Mouse (Mus musculus): ENCODE measurements around the gene Gimap3. TPM values are rescaled to one million over a fixed set of nuclear protein-coding genes. Genes with fewer than 3 reads are reported as not detected.

The Gimap3 gene
- polyA plus RNA-seq (2016; fragmentation: Nextera tagmentation; extraction: Ambion mirVana): not detected in 2 replicates

- no peaks in the 10 kb centered on the region for H3K27me3 ChIP-seq (replicated peaks)
- no peaks in the 10 kb centered on the region for H3K36me3 ChIP-seq
- no peak within 1 kb of the TSS for H3K27ac ChIP-seq
- no peaks in the 10 kb centered on the region for H3K9me3 ChIP-seq
- WGBS: 89% methylated on average over 3 of the region's 3 CpGs
- H3K9ac ChIP-seq: no peak within 1 kb of the TSS
- ATAC-seq (ENCODE audit: low FRiP score, low read depth): no peak
- no peak within 1 kb of the TSS for H3K4me2 ChIP-seq (replicated peaks)
- no peak within 1 kb of the TSS for H3K4me3 ChIP-seq
- no peaks in the 10 kb centered on the region for H3K4me1 ChIP-seq
Observed at GRCm38 (mm10) chr6:48770696-48771095, at the start of gene Gimap3. Gene Gimap3 (minus strand): TSS chr6:48770851.

GRCm38 (mm10) chr6:48817815-48818214 lies 47.2 kb upstream of the Gimap3 start:
- no peak overlapping the region for H3K9ac ChIP-seq
- H3K27me3 ChIP-seq (replicated peaks): no peaks in the 10 kb centered on the region
- H3K4me2 ChIP-seq (replicated peaks): no peak overlapping the region
- no peaks in the 10 kb centered on the region for H3K4me1 ChIP-seq
- no peaks in the 10 kb centered on the region for H3K36me3 ChIP-seq
- no peak for ATAC-seq (ENCODE audit: low FRiP score, low read depth)
- H3K27ac ChIP-seq: no peak overlapping the region
- H3K4me3 ChIP-seq: no peak overlapping the region
- peaks cover 5% of the 10 kb centered on the region; the same call in 1 of the 2 replicates for H3K9me3 ChIP-seq
- WGBS: 11% methylated on average over 6 of the region's 6 CpGs

GRCm38 (mm10) chr6:48815013-48815412 lies 44.4 kb upstream of the Gimap3 start:
- Histone ChIP-seq H3K4me2 (replicated peaks) (no peak overlapping the region), H3K4me3 (no peak overlapping the region), H3K36me3 (no peaks in the 10 kb centered on the region), H3K27ac (no peak overlapping the region), H3K9ac (no peak overlapping the region), H3K4me1 (no peaks in the 10 kb centered on the region), H3K9me3 (peaks cover 5% of the 10 kb centered on the region; the same call in 1 of the 2 replicates), H3K27me3 (replicated peaks) (no peaks in the 10 kb centered on the region)
- ATAC-seq (ENCODE audit: low FRiP score, low read depth): no peak

GRCm38 (mm10) chr6:48809494-48810219 lies 39.0 kb upstream of the Gimap3 start:
- H3K27me3 ChIP-seq (replicated peaks): no peaks in the 10 kb centered on the region
- 84% methylated on average over 3 of the region's 3 CpGs for WGBS
- peaks cover 5% of the 10 kb centered on the region; the same call in 1 of the 2 replicates for H3K9me3 ChIP-seq
- no peak overlapping the region for H3K4me3 ChIP-seq
- no peaks in the 10 kb centered on the region for H3K4me1 ChIP-seq
- no peak overlapping the region for H3K9ac ChIP-seq
- ATAC-seq (ENCODE audit: low FRiP score, low read depth): no peak
- no peak overlapping the region for H3K27ac ChIP-seq
- no peaks in the 10 kb centered on the region for H3K36me3 ChIP-seq
- H3K4me2 ChIP-seq (replicated peaks): no peak overlapping the region

GRCm38 (mm10) chr6:48806746-48807145 lies 36.1 kb upstream of the Gimap3 start:
- H3K27me3 ChIP-seq (replicated peaks): no peaks in the 10 kb centered on the region
- ATAC-seq (ENCODE audit: low FRiP score, low read depth): no peak
- H3K4me2 ChIP-seq (replicated peaks): no peak overlapping the region
- no peaks in the 10 kb centered on the region for H3K36me3 ChIP-seq
- 89% methylated on average over 3 of the region's 3 CpGs for WGBS
- H3K27ac ChIP-seq: no peak overlapping the region
- H3K9ac ChIP-seq: no peak overlapping the region
- no peaks in the 10 kb centered on the region for H3K4me1 ChIP-seq
- 0 out of 2 replicates have a peak, but pooled peaks cover 4% of the 10 kb centered on the region for H3K9me3 ChIP-seq
- H3K4me3 ChIP-seq: no peak overlapping the region

GRCm38 (mm10) chr6:48804346-48804745 lies 33.7 kb upstream of the Gimap3 start:
- Histone ChIP-seq H3K9ac (no peak overlapping the region), H3K27me3 (replicated peaks) (no peaks in the 10 kb centered on the region), H3K9me3 (0 out of 2 replicates have a peak, but pooled peaks cover 4% of the 10 kb centered on the region), H3K4me2 (replicated peaks) (no peak overlapping the region), H3K27ac (no peak overlapping the region), H3K4me1 (no peaks in the 10 kb centered on the region), H3K36me3 (no peaks in the 10 kb centered on the region), H3K4me3 (no peak overlapping the region)
- no peak for ATAC-seq (ENCODE audit: low FRiP score, low read depth)
- 91% methylated on average over 5 of the region's 5 CpGs for WGBS

GRCm38 (mm10) chr6:48803406-48804051 lies 32.9 kb upstream of the Gimap3 start:
- Histone ChIP-seq H3K4me1 (no peaks in the 10 kb centered on the region), H3K27me3 (replicated peaks) (no peaks in the 10 kb centered on the region), H3K4me3 (no peak overlapping the region), H3K9ac (no peak overlapping the region), H3K36me3 (no peaks in the 10 kb centered on the region), H3K27ac (no peak overlapping the region), H3K9me3 (0 out of 2 replicates have a peak, but pooled peaks cover 4% of the 10 kb centered on the region), H3K4me2 (replicated peaks) (no peak overlapping the region)
- ATAC-seq (ENCODE audit: low FRiP score, low read depth): no peak

GRCm38 (mm10) chr6:48801897-48802296 lies 31.2 kb upstream of the Gimap3 start:
- 94% methylated on average over 1 of the region's 1 CpGs for WGBS

GRCm38 (mm10) chr6:48787867-48788266 lies 17.2 kb upstream of the Gimap3 start:
- H3K9me3 ChIP-seq: no peaks in the 10 kb centered on the region

More at GRCm38 (mm10) chr6:48801897-48802296, 31.2 kb upstream of the Gimap3 start:
- Histone ChIP-seq H3K27ac (no peak overlapping the region), H3K27me3 (replicated peaks) (no peaks in the 10 kb centered on the region), H3K4me1 (no peaks in the 10 kb centered on the region), H3K9ac (no peak overlapping the region), H3K9me3 (0 out of 2 replicates have a peak, but pooled peaks cover 4% of the 10 kb centered on the region), H3K36me3 (no peaks in the 10 kb centered on the region), H3K4me3 (no peak overlapping the region), H3K4me2 (replicated peaks) (no peak overlapping the region)
- ATAC-seq (ENCODE audit: low FRiP score, low read depth): no peak

GRCm38 (mm10) chr6:48785601-48786000 lies 14.9 kb upstream of the Gimap3 start:
- H3K4me3 ChIP-seq: no peak overlapping the region
- 81% methylated on average over 2 of the region's 2 CpGs for WGBS
- H3K4me2 ChIP-seq (replicated peaks): no peak overlapping the region
- H3K27ac ChIP-seq: no peak overlapping the region
- H3K9me3 ChIP-seq: no peaks in the 10 kb centered on the region
- no peak for ATAC-seq (ENCODE audit: low FRiP score, low read depth)
- no peaks in the 10 kb centered on the region for H3K36me3 ChIP-seq
- no peak overlapping the region for H3K9ac ChIP-seq
- H3K27me3 ChIP-seq (replicated peaks): no peaks in the 10 kb centered on the region
- no peaks in the 10 kb centered on the region for H3K4me1 ChIP-seq

More at GRCm38 (mm10) chr6:48787867-48788266, 17.2 kb upstream of the Gimap3 start:
- no peak overlapping the region for H3K4me2 ChIP-seq (replicated peaks)
- H3K9ac ChIP-seq: no peak overlapping the region
- H3K27ac ChIP-seq: no peak overlapping the region
- H3K27me3 ChIP-seq (replicated peaks): no peaks in the 10 kb centered on the region
- H3K36me3 ChIP-seq: no peaks in the 10 kb centered on the region
- no peaks in the 10 kb centered on the region for H3K4me1 ChIP-seq
- 83% methylated on average over 2 of the region's 2 CpGs for WGBS
- H3K4me3 ChIP-seq: no peak overlapping the region
- no peak for ATAC-seq (ENCODE audit: low FRiP score, low read depth)

GRCm38 (mm10) chr6:48785189-48785588 lies 14.5 kb upstream of the Gimap3 start:
- no peak overlapping the region for H3K27ac ChIP-seq
- no peaks in the 10 kb centered on the region for H3K36me3 ChIP-seq
- WGBS: 70% methylated on average over 1 of the region's 1 CpGs
- H3K4me3 ChIP-seq: no peak overlapping the region
- no peak overlapping the region for H3K4me2 ChIP-seq (replicated peaks)
- no peaks in the 10 kb centered on the region for H3K9me3 ChIP-seq
- no peaks in the 10 kb centered on the region for H3K27me3 ChIP-seq (replicated peaks)
- H3K4me1 ChIP-seq: no peaks in the 10 kb centered on the region
- no peak overlapping the region for H3K9ac ChIP-seq
- no peak for ATAC-seq (ENCODE audit: low FRiP score, low read depth)

- Histone ChIP-seq H3K9ac (no peak overlapping the region), H3K4me1 (no peaks in the 10 kb centered on the region), H3K4me2 (replicated peaks) (no peak overlapping the region), H3K9me3 (no peaks in the 10 kb centered on the region), H3K27me3 (replicated peaks) (no peaks in the 10 kb centered on the region), H3K36me3 (no peaks in the 10 kb centered on the region), H3K27ac (no peak overlapping the region), H3K4me3 (no peak overlapping the region)
- no peak for ATAC-seq (ENCODE audit: low FRiP score, low read depth)
- 90% methylated on average over 1 of the region's 1 CpGs for WGBS
Observed at GRCm38 (mm10) chr6:48784406-48784805, 13.8 kb upstream of the Gimap3 start.

Measured in neural tube, embryonic 12.5 days (tissue).